Mouse (Mus musculus) retina, postnatal 1 day (tissue): ENCODE results near the gene Tnpo2.

ENCODE experiments used
- DNase-seq: peaks from one replicate; pipeline ENCODE4 v3.0.0-alpha.2; 2012

The Tnpo2 gene

DNA sequence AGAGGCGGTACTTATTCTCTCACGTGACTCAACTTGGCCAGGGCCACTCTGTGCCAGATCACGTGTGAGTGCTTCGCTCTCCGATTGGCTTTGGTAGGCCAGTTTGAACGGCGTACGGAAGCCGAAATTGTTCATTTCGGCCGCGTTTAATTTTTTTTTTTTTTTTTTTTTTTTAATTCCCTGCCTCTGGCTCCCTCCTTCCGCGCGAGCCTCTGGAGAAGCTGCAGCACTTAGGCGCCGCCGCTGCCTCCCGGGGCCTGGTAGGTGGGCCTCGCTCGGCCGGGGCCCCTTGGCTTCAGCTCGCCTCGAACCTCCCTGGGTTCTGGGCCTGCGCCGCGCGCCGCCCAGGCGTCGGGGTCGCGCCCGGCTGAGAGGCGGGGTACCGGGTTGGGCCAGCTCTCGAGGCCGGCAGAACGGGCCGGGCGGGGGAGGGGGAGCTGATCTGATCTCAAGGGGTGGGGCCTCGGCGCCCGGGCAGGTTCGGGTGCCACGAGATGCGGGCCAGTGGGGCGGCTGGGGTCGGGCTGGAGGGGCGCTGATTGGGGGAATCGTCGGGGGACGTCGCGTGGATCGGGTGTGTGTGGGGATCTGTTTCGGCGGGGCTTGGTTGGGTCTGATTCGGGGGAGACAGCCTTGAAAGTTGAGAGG lies at the start of gene Tnpo2:
TSS of gene Tnpo2 (plus strand) at position 198 of the 648 bp plus-strand sequence.
- DNase-seq, result peak; percentile 99

DNA sequence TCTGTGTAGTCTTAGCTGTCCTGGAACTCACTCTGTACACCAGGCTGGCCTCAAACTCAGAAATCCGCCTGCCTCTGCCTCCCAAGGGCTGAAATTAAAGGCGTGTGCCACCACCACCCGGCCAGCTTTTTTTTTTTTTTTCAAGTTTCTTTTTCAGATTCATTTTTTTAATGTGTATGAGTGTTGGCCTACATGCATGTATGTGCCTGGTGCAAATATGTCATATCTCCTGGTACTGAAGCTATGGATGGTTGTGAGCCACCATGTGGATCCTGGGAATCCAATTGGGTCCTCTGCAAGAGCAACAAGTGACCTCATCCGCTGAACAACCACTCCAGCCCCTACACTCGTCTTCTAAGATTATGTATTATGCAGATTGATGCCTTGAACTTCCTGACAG lies 49.3 kb upstream of the Tnpo2 start:
- DNase-seq, result no peak

- no peak for DNase-seq
Measured at GRCm38 (mm10) chr8:84987903-84988302, 48.8 kb upstream of the Tnpo2 start.

- DNase-seq, result peak; percentile 57
Measured at GRCm38 (mm10) chr8:84989311-84989731, 47.4 kb upstream of the Tnpo2 start.

DNA sequence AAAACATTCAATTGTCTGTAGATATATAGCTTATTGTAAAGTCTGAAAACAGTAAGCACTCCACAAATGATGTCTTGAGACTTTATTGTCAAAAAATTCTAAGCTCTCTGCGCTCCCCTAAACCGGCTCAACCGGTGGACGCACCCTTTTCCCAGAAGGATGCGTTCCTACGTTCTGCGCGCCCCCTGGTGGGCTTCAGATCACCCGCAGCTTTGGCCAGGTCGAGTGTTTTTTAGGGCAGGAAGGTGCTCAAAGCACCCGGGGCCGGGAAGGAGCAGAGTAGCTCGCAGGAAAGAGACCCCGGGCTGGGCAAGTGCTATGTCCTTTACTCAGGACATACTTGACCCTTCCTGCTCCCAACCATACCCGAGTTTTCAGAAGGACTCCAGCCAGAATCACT lies 46.9 kb upstream of the Tnpo2 start:
- DNase-seq, result peak; percentile 93

DNA sequence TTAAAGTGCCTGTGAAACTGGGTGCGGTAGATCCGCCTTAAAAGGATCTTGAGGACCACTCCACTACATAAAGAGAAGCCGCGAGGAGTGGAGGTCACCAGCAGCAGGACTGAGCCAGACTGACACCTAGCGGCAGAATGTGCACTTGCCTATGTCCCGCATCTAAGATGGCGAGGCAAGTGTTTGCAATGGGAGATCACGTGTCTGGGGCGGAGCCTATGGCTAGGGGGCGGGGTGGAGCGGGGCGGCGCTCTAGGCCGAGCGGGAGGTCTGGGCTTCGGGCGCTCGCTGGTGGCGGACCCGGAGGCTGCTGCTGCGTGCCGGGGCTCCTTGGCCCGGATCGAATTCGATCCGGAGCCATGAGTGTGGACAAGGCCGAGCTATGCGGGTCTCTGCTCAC lies 46.4 kb upstream of the Tnpo2 start, which contains the start of gene Hook2:
TSS of gene Hook2 (plus strand) at position 255 of the 400 bp plus-strand sequence.
- peak; percentile 99 for DNase-seq

- DNase-seq, result no peak
Measured at GRCm38 (mm10) chr8:84990836-84991235, 45.9 kb upstream of the Tnpo2 start.

DNA sequence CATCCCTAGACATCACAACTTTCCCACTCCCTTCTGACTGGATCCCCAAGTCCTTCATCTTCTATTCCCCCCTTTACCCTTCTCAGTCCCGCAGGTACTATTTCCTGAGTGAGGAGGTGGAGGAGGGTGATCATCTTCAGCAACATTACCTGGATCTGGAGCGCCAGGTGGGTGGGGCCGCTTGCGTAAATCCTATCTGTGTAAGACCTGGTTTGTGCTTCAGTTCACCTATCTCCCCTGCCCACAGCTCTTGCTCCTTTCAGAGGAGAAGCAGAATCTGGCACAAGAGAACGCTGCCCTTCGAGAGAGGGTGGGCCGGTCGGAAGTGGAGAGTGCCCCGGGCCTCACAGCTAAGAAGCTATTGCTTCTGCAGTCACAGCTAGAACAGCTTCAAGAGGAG lies 42.3 kb upstream of the Tnpo2 start:
- DNase-seq, result no peak

GRCm38 (mm10) chr8:84995680-84996079 lies 41.0 kb upstream of the Tnpo2 start:
- no peak for DNase-seq

DNA sequence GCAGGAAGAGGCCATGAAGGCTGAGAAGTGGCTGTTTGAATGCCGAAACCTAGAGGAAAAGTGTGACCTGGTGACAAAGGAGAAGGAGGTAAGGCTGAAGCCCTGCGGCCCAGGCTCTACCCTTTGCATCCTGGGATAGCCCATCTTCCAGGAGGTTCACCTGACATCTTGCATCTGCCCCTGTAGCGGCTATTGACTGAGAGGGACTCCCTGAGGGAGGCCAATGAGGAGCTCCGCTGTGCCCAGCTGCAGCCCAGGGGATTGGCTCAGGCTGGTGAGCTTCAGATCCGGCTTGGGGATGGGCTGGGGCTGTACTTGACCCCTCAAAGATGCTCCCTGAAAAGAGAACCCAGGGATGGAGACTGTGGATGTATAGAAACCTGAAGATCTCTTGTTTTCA lies 39.7 kb upstream of the Tnpo2 start:
- no peak for DNase-seq

DNA sequence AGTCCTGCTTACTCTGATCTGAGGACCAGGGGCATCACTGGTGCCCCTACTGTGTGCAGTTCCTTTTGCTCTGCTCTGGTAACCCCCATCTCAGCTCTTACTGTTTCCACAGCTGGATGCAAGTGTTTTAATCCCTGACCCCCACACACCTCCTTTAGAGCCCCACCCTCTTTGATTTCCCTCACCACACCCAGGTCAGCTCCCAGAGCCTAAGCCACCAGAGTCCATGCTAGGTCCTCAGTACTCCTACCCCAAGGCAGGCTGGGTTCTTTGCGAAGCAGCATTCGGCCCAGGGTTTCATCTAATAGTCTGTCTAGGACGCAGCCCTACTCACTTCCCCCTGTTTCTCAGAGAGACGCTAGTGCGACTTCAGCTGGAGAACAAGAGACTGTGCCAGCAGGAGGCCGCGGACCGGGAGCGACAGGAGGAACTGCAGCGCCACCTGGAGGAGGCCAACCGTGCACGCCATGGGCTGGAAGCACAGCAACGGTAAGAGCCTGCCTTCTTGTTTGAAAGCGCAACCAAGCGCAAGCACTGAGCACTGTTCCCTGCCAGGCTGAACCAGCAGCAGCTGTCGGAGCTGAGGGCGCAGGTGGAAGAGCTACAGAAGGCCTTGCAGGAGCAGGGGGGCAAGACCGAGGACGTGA lies 38.9 kb upstream of the Tnpo2 start:
- DNase-seq, result peak; percentile 95

DNA sequence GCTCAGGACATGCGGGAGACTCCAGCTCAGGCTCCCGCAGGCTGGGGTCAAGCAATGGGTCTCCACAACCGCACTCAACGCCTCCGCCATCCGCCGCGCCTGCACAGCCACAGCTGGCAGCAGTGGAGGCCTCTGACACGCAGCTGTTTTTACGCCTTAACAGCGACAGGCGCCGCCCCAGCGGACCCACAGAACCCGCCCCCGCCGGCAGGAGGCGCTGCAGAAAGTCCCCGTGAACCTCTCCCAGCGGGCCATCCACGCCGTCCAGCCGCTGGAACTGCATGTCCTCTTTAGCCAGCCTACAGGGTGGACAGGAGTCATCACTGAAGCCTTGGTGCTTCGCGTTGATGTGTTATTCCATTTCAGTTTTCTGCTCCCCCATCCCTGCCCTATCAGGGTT lies 29.0 kb upstream of the Tnpo2 start:
- peak; percentile 60 for DNase-seq

DNA sequence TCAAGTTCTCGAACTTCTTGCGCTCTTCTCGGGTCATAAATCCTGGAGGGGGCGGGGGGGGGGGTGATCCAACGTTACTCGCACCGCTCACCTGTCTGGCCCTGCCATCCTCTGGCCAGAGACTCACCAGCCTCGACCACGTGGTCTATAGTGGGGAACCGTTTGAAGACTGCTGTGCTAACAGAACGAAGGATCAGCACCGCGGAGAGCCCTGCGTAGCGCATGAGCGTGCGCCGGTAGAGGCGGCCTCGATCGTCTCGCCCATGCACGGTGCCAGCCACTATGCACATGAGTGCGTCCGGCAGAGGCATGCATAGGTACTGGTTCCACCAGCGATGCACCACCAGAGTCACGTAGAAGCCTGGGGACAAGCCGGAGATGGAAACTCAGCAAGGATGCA lies 25.5 kb upstream of the Tnpo2 start:
- no peak for DNase-seq

GRCm38 (mm10) chr8:85013230-85013840 lies 23.4 kb upstream of the Tnpo2 start:
- peak; percentile 92 for DNase-seq

- no peak for DNase-seq
Measured at GRCm38 (mm10) chr8:85014431-85014830, 22.3 kb upstream of the Tnpo2 start, which contains the start of gene Best2. TSS of gene Best2 (minus strand) at chr8:85014531.

DNA sequence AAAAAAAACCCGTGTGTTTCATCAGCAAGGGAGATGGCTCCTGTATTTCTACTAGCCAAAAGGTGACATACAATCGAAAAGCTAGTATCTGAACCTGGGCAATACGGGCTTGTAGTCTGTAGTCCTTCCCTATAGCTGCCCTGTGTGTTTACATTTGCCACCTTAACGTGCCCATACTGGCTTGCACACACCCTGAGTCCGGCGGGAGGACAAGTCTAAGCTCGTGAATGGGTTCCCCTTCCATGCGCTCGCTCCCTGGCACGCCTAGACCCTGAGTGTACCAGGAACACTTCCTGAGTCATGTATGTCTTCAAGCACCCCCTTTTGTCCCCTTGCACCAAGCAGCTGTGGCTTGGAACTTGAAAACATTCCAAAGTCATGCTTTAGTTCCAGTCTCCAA lies 20.0 kb upstream of the Tnpo2 start:
- no peak for DNase-seq

DNA sequence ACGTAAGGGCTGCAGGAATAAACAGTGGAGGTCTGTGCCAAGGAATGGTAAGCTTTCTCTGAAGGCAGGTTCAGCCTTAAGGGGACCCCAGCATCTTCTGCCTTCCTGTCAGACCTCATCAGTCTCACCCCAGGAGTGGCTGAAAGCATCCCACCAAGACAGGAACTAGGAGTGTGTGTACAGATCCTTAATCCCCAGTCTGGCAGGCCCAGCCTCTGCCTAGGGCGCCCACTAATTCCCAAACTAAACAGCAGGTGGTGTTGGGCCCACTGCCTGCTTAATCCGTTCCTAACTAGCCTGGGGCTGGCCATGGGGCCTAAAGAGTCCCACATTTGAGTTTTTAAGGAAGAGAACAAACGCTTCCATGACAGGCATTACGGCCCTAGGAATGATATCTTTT lies 19.5 kb upstream of the Tnpo2 start:
- DNase-seq, result peak; percentile 59

GRCm38 (mm10) chr8:85021514-85022055 lies 15.1 kb upstream of the Tnpo2 start:
- no peak for DNase-seq

GRCm38 (mm10) chr8:85023846-85024245 lies 12.9 kb upstream of the Tnpo2 start:
- no peak for DNase-seq

GRCm38 (mm10) chr8:85025098-85025932 lies 11.4 kb upstream of the Tnpo2 start, which contains the start of gene Asna1:
TSS of gene Asna1 (minus strand) at chr8:85025281.
- peak; percentile 97 for DNase-seq

DNA sequence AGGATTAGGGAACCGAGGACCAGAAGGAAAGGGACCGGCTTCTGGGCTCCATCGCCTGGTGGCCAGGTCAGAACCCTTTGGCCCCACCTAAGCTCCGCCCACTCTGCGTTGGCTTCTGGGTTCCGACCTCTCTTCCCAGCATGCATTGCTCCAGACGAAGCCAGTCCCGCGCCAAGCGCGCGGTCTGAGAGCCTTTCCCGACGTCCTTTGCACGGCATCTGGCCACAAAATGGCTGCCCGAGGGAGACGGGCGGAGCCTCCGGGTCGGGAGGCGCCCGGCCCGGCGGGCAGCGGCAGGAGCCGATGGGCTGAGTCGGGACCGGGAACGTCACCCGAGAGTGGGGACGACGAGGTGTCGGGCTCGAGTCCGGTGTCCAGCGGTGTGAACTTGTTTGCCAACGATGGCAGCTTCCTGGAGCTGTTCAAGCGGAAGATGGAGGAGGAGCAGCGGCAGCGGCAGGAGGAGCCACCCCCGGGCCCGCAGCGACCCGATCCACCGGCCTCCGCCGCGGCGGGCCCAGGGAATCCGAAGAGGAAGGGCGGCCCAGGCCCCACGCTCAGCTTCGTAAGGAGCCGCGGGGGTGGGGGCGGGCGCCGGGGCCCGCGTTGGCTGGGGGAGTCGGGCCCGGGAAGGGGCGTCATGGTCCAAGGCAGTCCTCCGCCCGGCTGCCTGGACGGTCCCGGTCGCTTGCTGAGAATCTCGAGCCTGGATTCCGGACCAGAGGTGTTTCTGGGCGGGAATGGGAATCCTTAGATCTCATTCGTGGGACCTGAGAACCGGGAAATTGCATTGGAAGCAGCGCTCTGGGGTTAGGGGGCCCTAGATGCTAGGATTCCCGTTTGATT lies 9.8 kb upstream of the Tnpo2 start, which contains the start of gene Trir:
TSS of gene Trir (plus strand) at position 154 of the 846 bp plus-strand sequence.
- peak; percentile 98 for DNase-seq

GRCm38 (mm10) chr8:85027516-85027855 lies 9.2 kb upstream of the Tnpo2 start:
- no peak for DNase-seq
